Mouse (Mus musculus) thymus, adult 2 months (tissue): ENCODE measurements at regions not wholly inside any gene's neighbourhood (a gene's known extent, or its start where the extent isn't known, plus 50 kb on each side); places are given as distances from the start of the nearest gene placed in this dataset.

Source experiments
- DNase-seq: peaks from one replicate; pipeline ENCODE4 v3.0.0; 2021
- H3K27ac ChIP-seq: fragments of 200-500 bp; 2 replicates; pipeline ENCODE4 v1.5.1; 2012; ENCODE audit warnings: low read length, control low read depth; ENCODE audit not compliant: control insufficient read depth, insufficient read depth
- H3K27me3 ChIP-seq: fragments of 200-500 bp; 2 replicates; pipeline ENCODE4 v1.6.1; 2012; ENCODE audit warnings: mild to moderate bottlenecking, low read length, moderate library complexity, mixed read lengths; ENCODE audit not compliant: control insufficient read depth, insufficient read depth
- H3K36me3 ChIP-seq: fragments of 200-500 bp; 2 replicates; pipeline ENCODE4 v1.6.1; 2012; ENCODE audit warnings: mild to moderate bottlenecking, low read length, moderate library complexity; ENCODE audit not compliant: control insufficient read depth, insufficient read depth
- H3K4me1 ChIP-seq: fragments of 200-500 bp; replicated peaks from 2 replicates; pipeline ENCODE4 v1.6.1; 2012; ENCODE audit warnings: low read length; ENCODE audit not compliant: control insufficient read depth, insufficient read depth
- H3K4me3 ChIP-seq: fragments of 200-500 bp; 2 replicates; pipeline ENCODE4 v1.5.1; 2012; ENCODE audit warnings: mild to moderate bottlenecking, low read length, control low read depth, moderate library complexity; ENCODE audit not compliant: control insufficient read depth, insufficient read depth
- CTCF ChIP-seq: fragments of 200-500 bp; IDR thresholded peaks from 2 replicates; pipeline ENCODE4 v1.5.1; 2012; ENCODE audit warnings: mild to moderate bottlenecking, control low read depth, low read length, moderate library complexity, borderline replicate concordance; ENCODE audit not compliant: control insufficient read depth, poor library complexity, insufficient read depth; ENCODE audit errors: extremely low read depth
- POLR2A ChIP-seq: fragments of 200-500 bp; IDR thresholded peaks from 2 replicates; pipeline ENCODE4 v1.6.1; 2012; ENCODE audit warnings: mild to moderate bottlenecking, low read length, control low read depth, moderate library complexity; ENCODE audit not compliant: control insufficient read depth, poor library complexity, insufficient read depth; ENCODE audit errors: extremely low read depth
- WGBS: fragments of 180-500 bp; shearing (Covaris S2); methylation state at CpG from one replicate; pipeline ENCODE4 v1.1.7; 2018; 5-methylcytosine and 5-hydroxymethylcytosine counted together

GRCm38 (mm10) chr3:38130088-38130487 lies 354.6 kb downstream of the Ankrd50 start:
- no peak for DNase-seq
- 15% methylated on average over 1 of the region's 1 CpGs for WGBS
- no peak overlapping the region for H3K27ac ChIP-seq
- no peaks in the 10 kb centered on the region for H3K36me3 ChIP-seq
- peaks cover 9% of the 10 kb centered on the region for H3K4me1 ChIP-seq
- no peaks in the 10 kb centered on the region for H3K27me3 ChIP-seq
- no peak overlapping the region for H3K4me3 ChIP-seq
- no peak for TF ChIP-seq POLR2A
- no peak for TF ChIP-seq CTCF

GRCm38 (mm10) chr3:38129167-38129500 lies 355.5 kb downstream of the Ankrd50 start:
- H3K27me3 ChIP-seq, result no peaks in the 10 kb centered on the region
- H3K4me1 ChIP-seq, result peaks cover 9% of the 10 kb centered on the region
- TF ChIP-seq CTCF (no peak), POLR2A (no peak)
- no peak for DNase-seq
- no peak overlapping the region for H3K27ac ChIP-seq
- WGBS, result 49% methylated on average over 2 of the region's 2 CpGs
- no peaks in the 10 kb centered on the region for H3K36me3 ChIP-seq
- no peak overlapping the region for H3K4me3 ChIP-seq

- no peak overlapping the region for H3K4me3 ChIP-seq
- 64% methylated on average over 5 of the region's 5 CpGs for WGBS
- H3K4me1 ChIP-seq, result peaks cover 9% of the 10 kb centered on the region
- no peak overlapping the region for H3K27ac ChIP-seq
- no peaks in the 10 kb centered on the region for H3K27me3 ChIP-seq
- no peak for TF ChIP-seq POLR2A
- no peak for TF ChIP-seq CTCF
- no peak for DNase-seq
- no peaks in the 10 kb centered on the region for H3K36me3 ChIP-seq
These were observed 356.0 kb downstream of the Ankrd50 start for GRCm38 (mm10) chr3:38128486-38129166.

GRCm38 (mm10) chr3:38116071-38116787 lies 368.4 kb downstream of the Ankrd50 start:
- no peak for DNase-seq
- WGBS, result 15% methylated on average over 7 of the region's 7 CpGs
- Histone ChIP-seq H3K27ac (no peak overlapping the region), H3K36me3 (no peaks in the 10 kb centered on the region), H3K4me1 (no peaks in the 10 kb centered on the region), H3K27me3 (no peaks in the 10 kb centered on the region), H3K4me3 (no peak overlapping the region)
- TF ChIP-seq POLR2A, result no peak

GRCm38 (mm10) chr3:38112568-38112967 lies 372.1 kb downstream of the Ankrd50 start:
- no peaks in the 10 kb centered on the region for H3K4me1 ChIP-seq
- 24% methylated on average over 3 of the region's 3 CpGs for WGBS
- DNase-seq, result no peak
- H3K36me3 ChIP-seq, result no peaks in the 10 kb centered on the region
- H3K27ac ChIP-seq, result no peak overlapping the region
- H3K4me3 ChIP-seq, result no peak overlapping the region
- no peak for TF ChIP-seq CTCF
- no peak for TF ChIP-seq POLR2A
- H3K27me3 ChIP-seq, result no peaks in the 10 kb centered on the region

GRCm38 (mm10) chr3:38105022-38105857 lies 379.4 kb downstream of the Ankrd50 start:
- Histone ChIP-seq H3K36me3 (no peaks in the 10 kb centered on the region), H3K27me3 (no peaks in the 10 kb centered on the region), H3K27ac (no peak overlapping the region), H3K4me1 (no peaks in the 10 kb centered on the region), H3K4me3 (no peak overlapping the region)
- TF ChIP-seq POLR2A (no peak), CTCF (no peak)
- WGBS, result 77% methylated on average over 4 of the region's 4 CpGs
- no peak for DNase-seq
